Comparison of ENCODE assay signal across 9 mouse cellular contexts in the genomic region with DNA sequence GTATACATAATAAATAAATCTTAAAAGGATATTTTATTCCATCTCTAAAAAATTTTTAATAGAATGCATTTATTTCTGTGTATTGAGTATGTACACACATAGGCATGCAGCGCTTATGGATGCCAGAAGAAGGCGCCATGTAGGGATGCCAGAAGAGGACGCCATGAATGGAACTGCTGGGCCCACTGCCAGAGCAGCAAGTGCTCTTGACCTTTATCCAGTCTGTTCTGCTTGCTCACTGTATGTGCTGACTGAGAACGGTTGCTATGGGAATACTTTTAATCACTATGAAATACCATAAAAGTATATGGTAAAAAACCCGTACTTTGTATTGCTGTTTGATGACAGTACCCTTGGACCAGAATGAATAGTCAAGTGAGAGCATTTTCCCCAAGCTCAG. TPM values are rescaled to one million over a fixed set of nuclear protein-coding genes. Genes with fewer than 3 reads are reported as not detected.
DNase-seq lines count a peak whose midpoint lies in the region; ATAC-seq and TF ChIP-seq lines count a peak whose summit lies in the region.
"Had no signal": no experiment of that assay in that cellular context is flagged by ENCODE, and none has a peak within 500 bp of the region (broad histone marks: within the 10 kb centered on the region; RNA-seq: fewer than 3 reads in every experiment).

No protein-coding gene starts in this region.

- TF ChIP-seq CTCF in CH12.LX (conservative IDR thresholded peaks at IDR 0.05 in 1 of 2, IDR thresholded peaks at IDR 0.05 in 1 of 2; ENCODE audit: low read depth in 2 of 2, low read length in 2 of 2): no peak

- 0 out of 2 replicates have a peak, but pooled peaks cover 3% of the 10 kb centered on the region for H3K36me3 ChIP-seq in heart, embryonic 12.5 days
- H3K36me3 ChIP-seq in CH12.LX (replicated peaks in 1 of 2; ENCODE audit: control insufficient read depth in 1 of 2, insufficient read depth in 1 of 2, low read length in 1 of 2): peaks cover 0 to 54% of the 10 kb centered on the region in 2 experiments

- no peak for TF ChIP-seq EP300 in CH12.LX (IDR thresholded peaks at IDR 0.05; ENCODE audit: low read length)

- no peaks in the 10 kb centered on the region for H3K27me3 ChIP-seq in heart, embryonic 12.5 days (replicated peaks)
- H3K27me3 ChIP-seq in CH12.LX (replicated peaks): no peaks in the 10 kb centered on the region

- TF ChIP-seq POLR2A in CH12.LX (IDR thresholded peaks at IDR 0.05; ENCODE audit: low read depth, low read length): no peak

- 78% methylated on average over 5 of the region's 5 CpGs for WGBS in heart, embryonic 12.5 days

- peaks cover 39% of the 10 kb centered on the region for H3K4me1 ChIP-seq in heart, embryonic 12.5 days (replicated peaks)
- peaks cover 0 to 41% of the 10 kb centered on the region in 2 experiments; a peak in 2 of 4 replicates for H3K4me1 ChIP-seq in CH12.LX (ENCODE audit: control insufficient read depth in 1 of 2, insufficient read depth in 2 of 2)

- H3K27ac ChIP-seq in heart, embryonic 12.5 days (ENCODE audit: poor library complexity, severe bottlenecking): no peak overlapping the region
- no peak overlapping the region for H3K27ac ChIP-seq in CH12.LX (ENCODE audit: insufficient read depth, low read depth)

- in situ Hi-C loops in CH12.LX (cut with MboI; ENCODE audit: low pct_ligation_motif_present, low pct_unique_long_range_greater_than_20kb, low sequenced_read_pairs): no loop called here

- ATAC-seq in heart, embryonic 12.5 days (ENCODE audit: insufficient number of reproducible peaks, low FRiP score): no peak
- no peak for ATAC-seq in activated CD4-positive, CD25-positive, alpha-beta regulatory T cell, adult 4 months

- dilution Hi-C loops in CH12.LX (cut with MboI; ENCODE audit: extremely low pct_ligation_motif_present, extremely low pct_unique_long_range_greater_than_20kb, low sequenced_read_pairs): no loop called here

- H3K9ac ChIP-seq in heart, embryonic 12.5 days: no peak overlapping the region
- H3K9ac ChIP-seq in CH12.LX (ENCODE audit: insufficient read depth, low read depth): no peak overlapping the region

- peak; percentile 31 for DNase-seq in heart, adult 8-10 months (ENCODE audit: low spot score)
- DNase-seq in CH12.LX (ENCODE audit: extremely low read depth): no peak
- peak; percentile 88 to 90 for DNase-seq in adrenal gland, postnatal 36 days
- DNase-seq in kidney, postnatal 36 days: peak; percentile 77 to 85
- DNase-seq in frontal cortex, postnatal 36 days (ENCODE audit: low spot score in 2 of 2): no peak
- DNase-seq in spleen, adult 12 weeks (ENCODE audit: low spot score): no peak

- peaks cover 58% of the 10 kb centered on the region for H3K79me2 ChIP-seq in CH12.LX (replicated peaks; ENCODE audit: control insufficient read depth, extremely low read depth, insufficient read depth, poor library complexity, severe bottlenecking)

- no peaks in the 10 kb centered on the region for H3K9me3 ChIP-seq in heart, embryonic 12.5 days (replicated peaks)
- H3K9me3 ChIP-seq in CH12.LX (replicated peaks; ENCODE audit: low read length): no peaks in the 10 kb centered on the region
- H3K9me3 ChIP-seq: G1E had no signal

- H3K4me3 ChIP-seq in heart, embryonic 12.5 days: no peak overlapping the region
- H3K4me3 ChIP-seq in CH12.LX (replicated peaks in 1 of 3; ENCODE audit: low read depth in 2 of 3, low read length in 2 of 3, poor library complexity in 1 of 3): no peak overlapping the region

- no peak overlapping the region for H3K4me2 ChIP-seq in heart, embryonic 12.5 days
- H3K4me2 ChIP-seq in CH12.LX (ENCODE audit: insufficient read depth, low read depth, poor library complexity, severe bottlenecking): 0 out of 2 replicates have a peak overlapping the region, but pooled peaks have one; percentile 7

- no peak for TF ChIP-seq RAD21 in CH12.LX (IDR thresholded peaks at IDR 0.05; ENCODE audit: low read depth, low read length)

TF ChIP-seq in CH12.LX, 34 proteins besides CTCF, POLR2A, EP300 and RAD21:
- TF ChIP-seq ZMIZ1 (IDR thresholded peaks at IDR 0.05; ENCODE audit: low read depth, low read length) (no peak), SMC3 (IDR thresholded peaks at IDR 0.05; ENCODE audit: low read depth, low read length) (no peak), NRF1 (IDR thresholded peaks at IDR 0.05; ENCODE audit: low read depth, low read length) (no peak), E2F4 (IDR thresholded peaks at IDR 0.05; ENCODE audit: insufficient replicate concordance, low read depth, low read length) (no peak), POLR2AphosphoS2 (IDR thresholded peaks at IDR 0.05; ENCODE audit: low read depth, low read length) (no peak), SIN3A (IDR thresholded peaks at IDR 0.05; ENCODE audit: low read length) (no peak), MYC (IDR thresholded peaks at IDR 0.05; ENCODE audit: low read depth, low read length) (no peak), MAZ (IDR thresholded peaks at IDR 0.05; ENCODE audit: low read depth, low read length) (no peak)

RNA-seq across cellular contexts. Expression of a gene that starts 3.6 kb away (rescaled TPM):
- 1 to 10 TPM; 5.7 to 8.6 (median 8.3) TPM for total RNA-seq in heart, adult 8-10 months (2022)
- polyA plus RNA-seq in heart, embryonic 12.5 days (2016; fragmentation: Nextera tagmentation; extraction: Ambion mirVana): 26.0 and 26.9 TPM in 2 replicates
- total RNA-seq in CH12.LX (2012; rRNA removed) (50.4 and 64.9 TPM in 2 replicates), CH12.LX (2014; rRNA removed) (67.3 and 70.9 TPM in 2 replicates)
- polyA plus RNA-seq in CH12.LX (2012; ENCODE audit: insufficient read length, low read depth): 47.4 and 52.4 TPM in 2 replicates
- total RNA-seq in adrenal gland, postnatal 36 days (2021): 10 to 100 TPM; 33.2 to 36.6 TPM
- 10 to 100 TPM; 31.5 to 33.1 TPM for polyA plus RNA-seq in activated CD4-positive, CD25-positive, alpha-beta regulatory T cell, adult 4 months (2017; shearing (Covaris generic))

RNA-seq across cellular contexts. Expression of a gene that starts 3.9 kb away (rescaled TPM):
- 10 to 100 TPM; 43.4 to 74.6 (median 60.0) TPM for total RNA-seq in heart, adult 8-10 months (2022)
- 112 and 117 TPM in 2 replicates for polyA plus RNA-seq in heart, embryonic 12.5 days (2016; fragmentation: Nextera tagmentation; extraction: Ambion mirVana)
- 75.6 and 97.6 TPM in 2 replicates for total RNA-seq in CH12.LX (2012; rRNA removed)
- total RNA-seq in CH12.LX (2014; rRNA removed): 165 and 211 TPM in 2 replicates
- 207 and 256 TPM in 2 replicates for polyA plus RNA-seq in CH12.LX (2012; ENCODE audit: insufficient read length, low read depth)
- total RNA-seq in adrenal gland, postnatal 36 days (2021): 100 to 1,000 TPM; 109 to 118 TPM
- 100 to 1,000 TPM; 105 to 110 TPM for polyA plus RNA-seq in activated CD4-positive, CD25-positive, alpha-beta regulatory T cell, adult 4 months (2017; shearing (Covaris generic))

Comparison
In these comparisons a context has a peak if more than half of its experiments do, and no peak if none do; other contexts are left out.
1. DNase-seq: peak in heart, adult 8-10 months (single experiment), adrenal gland, postnatal 36 days (2 of 2) and kidney, postnatal 36 days (2 of 2); none in CH12.LX (single experiment), frontal cortex, postnatal 36 days (0 of 2) and spleen, adult 12 weeks (single experiment).